Mouse (Mus musculus) hindbrain, postnatal 0 days (tissue): ENCODE measurements at regions not wholly inside any gene's neighbourhood (a gene's known extent, or its start where the extent isn't known, plus 50 kb on each side); places are given as distances from the start of the nearest gene placed in this dataset.
"Not testable (repeated sequence)": the region's sequence is repeated elsewhere in the genome, so short reads cannot be mapped to it uniquely, and the experiment has no call there.

Source experiments
- ATAC-seq: fragments of 200-750 bp; cut with Nextera tagmentation; 2 replicates; pipeline ENCODE4 v1.8.0; 2017; ENCODE audit warnings: mild to moderate bottlenecking, moderate TSS enrichment, moderate library complexity
- DNase-seq: peaks from one replicate; pipeline ENCODE4 v3.0.0-alpha.2; 2015; ENCODE audit warnings: low spot score
- H3K27ac ChIP-seq: fragments of 300-500 bp; sonication (generic); 2 replicates; pipeline ENCODE4 v1.5.1; 2014; ENCODE audit warnings: mild to moderate bottlenecking
- H3K27me3 ChIP-seq: fragments of 300-500 bp; sonication (generic); 2 replicates; pipeline ENCODE4 v1.6.1; 2014; ENCODE audit warnings: low read length, mixed read lengths; ENCODE audit not compliant: insufficient read depth
- H3K36me3 ChIP-seq: fragments of 300-500 bp; sonication (generic); 2 replicates; pipeline ENCODE4 v1.6.1; 2014; ENCODE audit warnings: low read length, mixed read lengths; ENCODE audit not compliant: insufficient read depth
- H3K4me1 ChIP-seq: fragments of 300-500 bp; sonication (generic); 2 replicates; pipeline ENCODE4 v1.6.1; 2014; ENCODE audit warnings: antibody characterized with exemption, low read length, mixed read lengths; ENCODE audit not compliant: insufficient read depth
- H3K4me2 ChIP-seq: fragments of 300-500 bp; sonication (generic); 2 replicates; pipeline ENCODE4 v1.6.1; 2014; ENCODE audit warnings: low read depth, mild to moderate bottlenecking, low read length, moderate library complexity, mixed read lengths
- H3K4me3 ChIP-seq: fragments of 300-500 bp; sonication (generic); 2 replicates; pipeline ENCODE4 v1.5.1; 2014; ENCODE audit warnings: low read length
- H3K9ac ChIP-seq: fragments of 300-500 bp; sonication (generic); replicated peaks from 2 replicates; pipeline ENCODE4 v1.6.1; 2014; ENCODE audit warnings: mild to moderate bottlenecking, low read length, moderate library complexity, mixed read lengths
- H3K9me3 ChIP-seq: fragments of 300-500 bp; sonication (generic); 2 replicates; pipeline ENCODE4 v1.6.1; 2016; ENCODE audit warnings: low read length, mixed read lengths
- CTCF ChIP-seq: IDR thresholded peaks from 2 replicates; pipeline ENCODE4 v1.5.1; 2016; ENCODE audit warnings: antibody characterized with exemption, control low read depth, low read depth
- WGBS: fragments of 180-500 bp; shearing (Covaris S2); extraction: QIAGEN DNeasy Blood & Tissue Kit; methylation state at CpG from one replicate; pipeline ENCODE4 v1.1.7; 2014; 5-methylcytosine and 5-hydroxymethylcytosine counted together

GRCm38 (mm10) chr19:33860658-33861057 lies 73.4 kb upstream of the Lipo1 start:
- Histone ChIP-seq H3K9me3 (no peaks in the 10 kb centered on the region), H3K4me3 (no peak overlapping the region), H3K4me1 (no peaks in the 10 kb centered on the region), H3K4me2 (no peak overlapping the region), H3K9ac (no peak overlapping the region), H3K27me3 (no peaks in the 10 kb centered on the region), H3K27ac (no peak overlapping the region), H3K36me3 (no peaks in the 10 kb centered on the region)
- WGBS: 62% methylated on average over 1 of the region's 1 CpGs
- ATAC-seq: no peak
- DNase-seq: no peak
- peak; percentile 13; the same call in 1 of the 2 replicates for TF ChIP-seq CTCF

- H3K27ac ChIP-seq: no peak overlapping the region
- H3K4me2 ChIP-seq: no peak overlapping the region
- 33% methylated on average over 4 of the region's 4 CpGs for WGBS
- H3K27me3 ChIP-seq: no peaks in the 10 kb centered on the region
- H3K36me3 ChIP-seq: no peaks in the 10 kb centered on the region
- ATAC-seq: no peak
- H3K4me3 ChIP-seq: no peak overlapping the region
- H3K4me1 ChIP-seq: no peaks in the 10 kb centered on the region
- H3K9me3 ChIP-seq: no peaks in the 10 kb centered on the region
- no peak overlapping the region for H3K9ac ChIP-seq
- TF ChIP-seq CTCF: no peak
- DNase-seq: no peak
Measured at GRCm38 (mm10) chr19:33851061-33851460, 63.8 kb upstream of the Lipo1 start.

GRCm38 (mm10) chr19:33850611-33851010 lies 63.4 kb upstream of the Lipo1 start:
- ATAC-seq: no peak
- no peaks in the 10 kb centered on the region for H3K9me3 ChIP-seq
- no peaks in the 10 kb centered on the region for H3K4me1 ChIP-seq
- no peak overlapping the region for H3K4me3 ChIP-seq
- no peak for DNase-seq
- H3K4me2 ChIP-seq: no peak overlapping the region
- H3K27me3 ChIP-seq: no peaks in the 10 kb centered on the region
- H3K36me3 ChIP-seq: no peaks in the 10 kb centered on the region
- no peak overlapping the region for H3K9ac ChIP-seq
- no peak overlapping the region for H3K27ac ChIP-seq
- no peak for TF ChIP-seq CTCF

- H3K9ac ChIP-seq, H3K27ac ChIP-seq, H3K9me3 ChIP-seq, ATAC-seq, H3K27me3 ChIP-seq, H3K4me1 ChIP-seq, H3K4me2 ChIP-seq, H3K4me3 ChIP-seq, H3K36me3 ChIP-seq, DNase-seq: not testable (repeated sequence)
- WGBS: 83% methylated on average over 3 of the region's 3 CpGs
Measured at GRCm38 (mm10) chr19:33850136-33850535, 62.9 kb upstream of the Lipo1 start.

- WGBS: 79% methylated on average over 6 of the region's 6 CpGs
Measured at GRCm38 (mm10) chr19:33849291-33850044, 62.2 kb upstream of the Lipo1 start.

More at GRCm38 (mm10) chr19:33849291-33850044, 62.2 kb upstream of the Lipo1 start:
- ATAC-seq, H3K9me3 ChIP-seq, H3K36me3 ChIP-seq, H3K27ac ChIP-seq, H3K4me3 ChIP-seq, H3K27me3 ChIP-seq, H3K4me2 ChIP-seq, H3K4me1 ChIP-seq, H3K9ac ChIP-seq, DNase-seq: not testable (repeated sequence)
